Mouse (Mus musculus): ENCODE results near the gene Zbtb4.

The Zbtb4 gene

DNA sequence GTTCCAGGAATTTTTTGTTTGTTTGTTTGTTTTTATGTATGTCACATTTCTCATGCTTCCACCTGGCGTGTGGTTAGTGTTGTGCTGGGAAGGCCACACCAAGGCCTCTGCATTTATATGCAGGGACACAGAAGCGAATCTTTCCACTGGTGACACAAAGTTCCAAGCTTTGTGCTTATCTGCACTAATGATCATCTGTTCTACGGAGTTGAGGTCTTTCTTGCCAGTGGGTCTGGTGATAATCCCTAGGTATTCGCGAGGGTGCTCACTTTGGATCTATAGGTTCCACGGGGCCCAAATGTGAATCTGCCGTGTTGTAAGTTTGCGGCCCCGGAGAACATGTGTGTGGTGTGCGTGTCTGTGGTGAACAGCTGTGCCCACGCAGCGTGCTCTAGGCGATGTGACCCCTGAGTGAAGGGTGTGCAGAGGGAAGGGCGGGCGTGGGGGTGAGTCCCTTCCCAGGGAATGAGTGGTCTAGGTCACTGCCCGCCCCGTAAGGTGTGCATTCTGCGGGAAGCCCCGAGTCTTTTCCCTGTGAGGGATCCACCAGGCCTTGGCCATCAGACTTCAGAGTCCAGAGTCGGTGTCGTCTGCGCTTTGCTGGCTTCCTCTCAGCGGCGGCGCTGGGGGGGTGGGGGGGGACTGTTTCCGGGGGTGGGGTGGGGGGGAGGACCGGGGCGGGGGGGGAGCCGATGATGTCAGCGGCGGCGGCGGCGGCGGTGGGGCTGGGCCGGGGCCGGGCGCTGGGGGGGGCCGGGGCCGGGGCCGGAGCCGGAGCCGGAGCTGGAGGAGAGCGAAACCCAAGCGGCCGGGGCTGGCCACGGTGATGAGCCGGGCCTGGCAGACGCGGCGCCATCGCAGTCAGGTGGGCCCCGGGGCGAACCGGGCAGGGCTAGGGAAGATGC, at the start of gene Zbtb4:
TSS of gene Zbtb4 (plus strand) at position 692 of the 905 bp plus-strand sequence.
- peak; percentile 68 for DNase-seq (ENCODE audit: low read depth, low spot score)

DNA sequence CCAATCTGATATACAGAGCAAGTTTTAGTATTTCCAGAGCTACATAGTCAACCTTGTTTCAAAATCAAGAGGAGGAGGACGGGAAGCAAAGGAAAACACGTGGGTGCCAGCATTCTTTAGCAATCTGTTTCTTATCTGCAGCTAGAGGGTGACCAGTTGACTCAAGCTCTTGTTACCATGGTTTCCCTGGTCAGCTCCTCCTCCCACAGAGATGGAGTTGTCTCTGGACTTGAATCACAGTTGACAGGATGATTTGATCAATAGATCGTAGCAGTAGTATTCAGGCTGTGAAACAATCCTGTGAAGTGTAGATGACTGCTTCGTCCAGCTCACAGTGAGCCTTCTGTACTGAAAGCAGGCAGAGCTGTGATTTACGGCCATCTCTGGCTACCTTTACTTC, 49.8 kb upstream of the Zbtb4 start:
- DNase-seq (ENCODE audit: low read depth, low spot score), result no peak

DNA sequence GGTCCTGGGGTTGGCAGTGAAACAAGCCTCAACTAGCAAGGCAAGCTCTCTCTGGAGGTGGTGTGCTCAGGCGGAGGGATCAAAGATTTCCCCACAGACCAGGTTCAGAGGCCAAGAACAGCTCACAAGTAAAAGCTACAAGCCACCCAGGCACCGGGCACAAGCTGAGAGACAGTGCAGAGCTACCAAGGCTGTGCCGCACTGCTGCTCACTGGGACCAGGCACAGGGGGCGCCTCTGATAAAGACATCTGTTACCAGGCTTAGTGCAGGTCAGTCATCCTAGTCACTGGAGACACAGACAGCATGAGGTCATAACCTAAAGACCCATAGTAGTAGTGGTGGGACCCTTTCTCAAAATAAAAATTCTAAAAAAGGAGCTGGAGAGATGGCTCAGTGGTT, 48.8 kb upstream of the Zbtb4 start:
- DNase-seq (ENCODE audit: low read depth, low spot score), result peak; percentile 20

GRCm38 (mm10) chr11:69718661-69719060, 47.1 kb upstream of the Zbtb4 start:
- no peak for DNase-seq (ENCODE audit: low read depth, low spot score)

DNA sequence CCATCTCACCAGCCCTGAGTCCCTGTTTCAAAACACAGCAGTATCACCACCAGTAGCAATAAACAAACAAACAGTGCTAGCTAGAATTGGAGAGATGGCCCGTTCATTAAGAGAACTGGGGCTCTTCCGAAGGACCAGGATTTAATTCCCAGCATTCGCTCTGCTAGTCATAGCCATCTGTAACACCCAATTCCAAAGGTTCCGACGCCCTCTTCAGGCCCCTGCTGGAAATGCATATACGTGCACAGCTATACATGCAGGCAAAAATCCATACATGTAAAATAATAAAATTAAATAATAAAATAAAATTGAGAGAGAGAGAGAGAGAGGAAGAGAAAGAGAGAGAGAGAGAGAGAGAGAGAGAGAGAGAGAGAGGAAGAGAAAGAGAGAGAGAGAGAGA, 46.3 kb upstream of the Zbtb4 start:
- DNase-seq (ENCODE audit: low read depth, low spot score), result no peak

GRCm38 (mm10) chr11:69720852-69721251, 44.9 kb upstream of the Zbtb4 start:
- no peak for DNase-seq (ENCODE audit: low read depth, low spot score)

DNA sequence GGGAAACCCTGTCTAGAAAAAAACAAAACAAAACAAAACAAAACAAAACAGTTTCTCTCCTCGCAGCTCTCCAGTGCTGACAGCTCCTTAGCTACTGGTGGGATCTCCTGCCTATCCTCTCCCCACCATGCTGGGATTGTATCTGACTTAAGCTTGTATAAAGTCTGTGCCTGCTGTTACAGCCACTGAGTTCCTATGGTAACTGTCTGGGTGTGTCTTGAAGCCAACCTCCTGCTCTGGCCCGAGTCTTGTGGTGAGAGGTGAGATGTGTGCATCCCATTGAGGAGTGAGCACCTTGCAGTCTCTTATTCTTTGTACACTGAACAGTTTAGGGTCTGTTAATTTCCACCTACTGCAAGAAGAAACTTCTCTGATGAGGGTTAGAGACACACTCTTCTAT, 42.6 kb upstream of the Zbtb4 start:
- no peak for DNase-seq (ENCODE audit: low read depth, low spot score)

DNA sequence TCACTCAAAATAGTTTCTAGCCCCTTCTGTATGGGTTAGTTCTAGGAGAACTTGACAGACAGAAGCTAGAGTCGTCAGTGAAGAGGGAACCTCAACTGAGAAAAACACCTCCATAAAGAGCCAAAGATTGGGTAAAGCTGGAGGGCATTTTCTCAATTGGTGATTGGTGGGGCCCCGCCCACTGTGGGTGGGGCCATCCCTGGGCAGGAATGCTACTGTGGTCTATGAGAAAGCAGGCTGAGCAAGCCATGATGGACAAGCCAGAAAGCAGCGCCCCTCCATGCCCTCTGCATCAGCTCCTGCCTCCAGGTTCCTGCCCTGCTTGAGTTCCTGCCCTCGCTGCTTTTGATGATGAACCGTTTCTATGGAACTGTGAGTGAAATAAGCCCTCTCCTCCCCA, 39.8 kb upstream of the Zbtb4 start:
- DNase-seq (ENCODE audit: low read depth, low spot score), result no peak

- peak; percentile 86 for DNase-seq (ENCODE audit: low read depth, low spot score)
These were observed 36.6 kb upstream of the Zbtb4 start for GRCm38 (mm10) chr11:69729063-69729462.

DNA sequence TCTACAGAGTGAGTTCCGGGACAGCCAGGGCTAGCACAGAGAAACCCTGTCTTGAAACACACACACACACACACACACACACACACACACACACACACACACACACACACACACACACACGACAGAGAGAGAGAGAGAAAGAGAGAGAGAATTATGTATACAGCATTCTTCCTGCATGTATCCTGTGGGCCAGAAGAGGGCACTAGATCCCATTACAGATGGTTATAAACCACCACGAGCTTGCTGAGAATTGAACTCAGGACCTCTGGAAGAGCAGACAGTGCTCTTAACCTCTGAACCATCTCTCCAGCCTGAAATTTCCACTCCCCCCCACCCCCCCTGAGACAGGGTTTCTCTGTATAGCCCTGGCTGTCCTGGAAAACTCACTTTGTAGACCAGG, 34.3 kb upstream of the Zbtb4 start:
- DNase-seq (ENCODE audit: low read depth, low spot score), result peak; percentile 37

GRCm38 (mm10) chr11:69751635-69752034, 14.1 kb upstream of the Zbtb4 start:
- DNase-seq (ENCODE audit: low read depth, low spot score), result no peak

GRCm38 (mm10) chr11:69752686-69753085, 13.0 kb upstream of the Zbtb4 start:
- no peak for DNase-seq (ENCODE audit: low read depth, low spot score)

GRCm38 (mm10) chr11:69754233-69754632, 11.5 kb upstream of the Zbtb4 start:
- no peak for DNase-seq (ENCODE audit: low read depth, low spot score)

DNA sequence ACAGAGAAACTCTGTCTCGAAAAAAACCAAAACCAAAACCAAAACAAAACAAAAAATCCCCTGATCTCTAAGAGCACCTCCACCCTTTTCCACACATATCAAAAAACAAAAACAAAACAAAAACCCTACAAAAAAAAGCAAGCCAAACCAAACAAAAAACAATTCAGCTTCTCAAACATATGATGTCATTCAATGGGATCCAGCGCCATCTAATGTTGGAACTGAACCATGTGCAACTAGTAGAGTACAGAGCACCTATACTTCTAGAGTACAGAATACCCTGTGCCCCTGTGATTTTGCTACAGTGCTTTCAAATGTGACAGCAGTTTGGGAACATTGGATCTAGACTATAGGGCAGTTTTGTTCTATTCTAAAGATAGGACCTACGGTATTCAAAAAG, 11.0 kb upstream of the Zbtb4 start:
- peak; percentile 73 for DNase-seq (ENCODE audit: low read depth, low spot score)

GRCm38 (mm10) chr11:69757303-69758089, 8.2 kb upstream of the Zbtb4 start:
- DNase-seq (ENCODE audit: low read depth, low spot score), result no peak

GRCm38 (mm10) chr11:69758090-69758456, 7.6 kb upstream of the Zbtb4 start:
- peak; percentile 96 for DNase-seq (ENCODE audit: low read depth, low spot score)

GRCm38 (mm10) chr11:69758478-69758970, 7.2 kb upstream of the Zbtb4 start, which contains the start of gene Polr2a:
TSS of gene Polr2a (minus strand) at chr11:69758637.
- peak; percentile 99 for DNase-seq (ENCODE audit: low read depth, low spot score)

GRCm38 (mm10) chr11:69758971-69759721, 6.6 kb upstream of the Zbtb4 start:
- peak; percentile 97 for DNase-seq (ENCODE audit: low read depth, low spot score)

DNA sequence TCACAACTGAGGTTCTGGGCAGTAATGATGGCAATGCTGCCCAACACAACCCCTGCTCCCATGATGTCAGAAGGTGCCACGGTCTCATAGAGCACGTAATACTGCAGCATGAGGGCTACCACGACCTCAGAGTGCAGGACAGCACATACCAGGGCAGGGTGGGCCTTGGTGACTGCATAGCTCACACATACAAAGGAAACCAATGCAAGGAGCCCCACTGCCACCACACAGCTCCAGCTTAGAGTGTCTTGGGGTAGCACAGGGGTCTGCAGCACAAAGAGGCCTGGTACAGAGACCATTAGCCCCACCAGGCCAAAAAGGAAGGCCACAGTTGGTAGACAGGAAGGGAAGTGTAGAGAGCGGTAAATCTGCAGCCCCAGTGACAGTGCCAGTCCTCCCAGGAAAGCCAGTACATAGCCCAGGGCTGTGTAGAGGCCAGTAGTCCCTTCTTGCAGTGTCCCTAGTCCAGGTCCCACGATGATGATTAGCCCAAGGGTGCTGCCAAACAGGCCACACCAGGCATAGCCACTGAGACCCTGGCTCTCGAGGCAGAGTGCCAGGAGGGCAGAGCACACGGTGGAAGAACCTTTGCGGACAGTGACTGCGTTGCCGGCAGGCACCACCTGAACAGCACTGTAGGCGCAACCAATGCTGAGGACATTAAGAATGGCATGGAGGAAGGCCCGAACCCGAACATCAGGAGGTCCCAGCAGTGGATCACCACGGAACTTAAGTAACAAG, 5.4 kb upstream of the Zbtb4 start:
- DNase-seq (ENCODE audit: low read depth, low spot score), result no peak

- no peak for DNase-seq (ENCODE audit: low read depth, low spot score)
These were observed 4.9 kb upstream of the Zbtb4 start for GRCm38 (mm10) chr11:69760901-69761200.

GRCm38 (mm10) chr11:69761868-69762267, 3.8 kb upstream of the Zbtb4 start, which contains the start of gene Slc35g3:
TSS of gene Slc35g3 (minus strand) at chr11:69761968.
- no peak for DNase-seq (ENCODE audit: low read depth, low spot score)
